In the genomic region with DNA sequence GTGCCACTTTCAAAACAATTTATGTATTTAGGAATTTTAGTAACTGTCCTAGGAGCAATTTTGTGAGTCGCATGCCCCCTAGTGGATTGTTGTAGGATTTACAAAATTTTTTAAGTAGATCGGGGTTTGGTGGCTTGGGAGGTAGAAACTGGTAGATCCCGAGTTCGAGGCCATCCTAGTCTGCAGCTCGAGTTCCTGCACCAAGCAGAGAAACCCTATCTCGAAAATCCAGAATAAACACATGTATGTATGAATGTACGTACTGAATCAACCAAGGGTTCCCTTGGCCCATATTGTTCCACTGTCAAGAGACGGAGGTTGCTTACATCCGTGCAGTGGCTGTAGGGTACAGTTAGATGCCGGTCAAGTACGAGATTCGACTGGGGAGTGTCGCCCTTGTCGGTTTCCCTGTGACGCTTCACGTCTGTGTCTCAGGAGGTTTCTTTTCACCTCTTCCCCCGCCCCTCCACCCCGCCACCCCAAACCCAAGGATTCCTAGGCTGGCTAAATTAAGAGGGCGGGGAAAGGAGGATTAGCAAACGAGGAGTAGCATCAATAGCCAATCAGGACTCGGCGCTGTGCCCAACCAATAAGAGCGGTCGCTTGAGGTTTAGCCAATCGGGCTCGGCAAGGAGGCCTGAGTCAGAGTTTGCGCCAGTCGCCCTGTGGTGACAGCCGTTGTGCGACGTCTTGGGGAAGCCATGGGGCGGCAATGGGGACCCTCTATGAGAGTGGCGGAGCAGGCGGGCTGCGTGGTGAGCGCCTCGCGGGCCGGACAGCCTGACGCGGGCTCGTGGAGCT, we compare ENCODE assay signal across 8 mouse cellular contexts. TPM values are rescaled to one million over a fixed set of nuclear protein-coding genes. Genes with fewer than 3 reads are reported as not detected.
A peak's percentile ranks its signal among the peaks of the same experiment; 100 is the strongest.
DNase-seq lines count a peak whose midpoint lies in the region; ATAC-seq and TF ChIP-seq lines count a peak whose summit lies in the region.

A gene (plus strand): TSS at position 645 of the 801 bp plus-strand sequence.

- DNase-seq in gastrocnemius, adult 8-10 months (ENCODE audit: low spot score in 2 of 2) = peak; percentile 86 to 91
- DNase-seq in hindlimb bud, embryonic 11.5 days (ENCODE audit: extremely low spot score, low read depth, low spot score) = peak; percentile 88
- peak; percentile 91 to 97 for DNase-seq in left cerebral cortex, adult 8-10 months (ENCODE audit: low spot score in 2 of 2)
- DNase-seq in right cerebral cortex, postnatal 10 days (ENCODE audit: low spot score in 2 of 2) = peak; percentile 100
- DNase-seq in urinary bladder, postnatal 25 days (ENCODE audit: low spot score) = peak; percentile 89

- H3K4me1 ChIP-seq in cortical plate, adult 2 months (ENCODE audit: control insufficient read depth, insufficient read depth, low read length) = peaks cover 9% of the 10 kb centered on the region
- H3K4me1 ChIP-seq in megakaryocyte, embryonic 14.5 days = peaks cover 37% of the 10 kb centered on the region

- ATAC-seq in activated CD4-positive, CD25-positive, alpha-beta regulatory T cell, adult 4 months = peak; percentile 98

- no peaks in the 10 kb centered on the region for H3K9me3 ChIP-seq in megakaryocyte, embryonic 14.5 days

- peak within 1 kb of the TSS; percentile 62 for H3K4me3 ChIP-seq in cortical plate, adult 2 months (ENCODE audit: insufficient read depth, low read length)
- peak within 1 kb of the TSS; percentile 93 for H3K4me3 ChIP-seq in megakaryocyte, embryonic 14.5 days (replicated peaks)

- H3K27ac ChIP-seq in cortical plate, adult 2 months (ENCODE audit: insufficient read depth, low read length) = peak within 1 kb of the TSS; percentile 49; the same call in 1 of the 2 replicates

- TF ChIP-seq POLR2A in cortical plate, adult 2 months (IDR thresholded peaks at IDR 0.05; ENCODE audit: extremely low read depth, insufficient read depth, low read length) = peak; percentile 74; the same call in 1 of the 2 replicates

- no peak for TF ChIP-seq CTCF in cortical plate, adult 2 months (IDR thresholded peaks at IDR 0.05; ENCODE audit: extremely low read depth, insufficient read depth, low read length)

- peaks cover 67% of the 10 kb centered on the region for H3K36me3 ChIP-seq in megakaryocyte, embryonic 14.5 days (replicated peaks; ENCODE audit: low read length)

- no peaks in the 10 kb centered on the region for H3K27me3 ChIP-seq in megakaryocyte, embryonic 14.5 days (replicated peaks)

RNA-seq across cellular contexts. Expression of the gene that starts here (rescaled TPM):
- polyA plus RNA-seq in activated CD4-positive, CD25-positive, alpha-beta regulatory T cell, adult 4 months (2017; shearing (Covaris generic)) = 1 to 10 TPM; 2.9 to 3.7 TPM
- 23.6 and 25.5 TPM in 2 replicates for polyA plus RNA-seq in cortical plate, adult 2 months (2012; rRNA removed)
- 10 to 100 TPM; 12.6 to 16.1 (median 14.5) TPM for total RNA-seq in gastrocnemius, adult 8-10 months (2022)
- total RNA-seq in left cerebral cortex, adult 8-10 months (2022) = 10 to 100 TPM; 18.4 to 23.4 (median 20.7) TPM
- polyA plus RNA-seq in megakaryocyte, embryonic 14.5 days (2012; ENCODE audit: insufficient read depth, low replicate concordance) = 167 and 296 TPM in 2 replicates

Comparison
In these comparisons a context has a peak if more than half of its experiments do, and no peak if none do; other contexts are left out.
1. Peak in every context shown above with its lines: DNase-seq, ATAC-seq, H3K4me3 ChIP-seq and H3K27ac ChIP-seq.